Mouse (Mus musculus) thymus, adult 2 months (tissue): ENCODE data around the gene C1qtnf1.

ENCODE experiments used
- CTCF ChIP-seq: fragments of 200-500 bp; IDR thresholded peaks from 2 replicates; pipeline ENCODE4 v1.5.1; 2012; ENCODE audit warnings: mild to moderate bottlenecking, control low read depth, low read length, moderate library complexity, borderline replicate concordance; ENCODE audit not compliant: control insufficient read depth, poor library complexity, insufficient read depth; ENCODE audit errors: extremely low read depth
- POLR2A ChIP-seq: fragments of 200-500 bp; IDR thresholded peaks from 2 replicates; pipeline ENCODE4 v1.6.1; 2012; ENCODE audit warnings: mild to moderate bottlenecking, low read length, control low read depth, moderate library complexity; ENCODE audit not compliant: control insufficient read depth, poor library complexity, insufficient read depth; ENCODE audit errors: extremely low read depth

DNA sequence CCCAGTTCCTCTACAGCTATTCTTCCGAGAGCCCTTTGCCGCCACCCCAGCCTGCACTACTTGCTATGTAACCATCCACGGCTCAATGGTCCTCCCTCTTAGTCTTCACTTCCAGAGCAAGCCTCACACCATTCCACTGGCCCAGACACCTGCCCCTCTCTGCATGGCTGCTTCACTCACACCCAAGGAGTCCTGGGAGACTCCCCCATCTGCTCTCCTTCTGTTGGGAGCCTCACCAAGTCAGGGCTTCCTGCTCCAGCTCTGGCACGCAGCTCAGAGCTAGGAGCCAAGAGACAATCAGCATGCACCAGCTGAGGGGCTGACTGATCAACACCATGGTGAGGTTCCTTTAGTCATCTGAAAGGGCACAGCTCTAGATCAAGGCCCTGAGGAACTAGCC lies 14.9 kb upstream of the C1qtnf1 start:
- TF ChIP-seq POLR2A (no peak), CTCF (no peak)
